Mouse (Mus musculus) stomach, embryonic 15.5 days (tissue): Measurements from ENCODE around the gene Kank4. TPM values are rescaled to one million over a fixed set of nuclear protein-coding genes. Genes with fewer than 3 reads are reported as not detected.
"Not testable (repeated sequence)": the region's sequence is repeated elsewhere in the genome, so short reads cannot be mapped to it uniquely, and the experiment has no call there.

Experiments
- ATAC-seq: fragments of 200-750 bp; cut with Nextera tagmentation; 2 replicates; pipeline ENCODE4 v1.8.0; 2017; ENCODE audit warnings: low read depth, moderate number of reproducible peaks, moderate TSS enrichment; ENCODE audit not compliant: insufficient read depth, low FRiP score
- H3K27ac ChIP-seq: fragments of 300-500 bp; sonication (generic); 2 replicates; pipeline ENCODE4 v1.5.1; 2015; ENCODE audit warnings: mild to moderate bottlenecking, inconsistent platforms
- H3K27me3 ChIP-seq: fragments of 300-500 bp; sonication (generic); replicated peaks from 2 replicates; pipeline ENCODE4 v1.6.1; 2015; ENCODE audit warnings: inconsistent platforms
- H3K36me3 ChIP-seq: fragments of 300-500 bp; sonication (generic); 2 replicates; pipeline ENCODE4 v1.6.1; 2015; ENCODE audit warnings: inconsistent platforms
- H3K4me1 ChIP-seq: fragments of 300-500 bp; sonication (generic); 2 replicates; pipeline ENCODE4 v1.6.1; 2015; ENCODE audit warnings: inconsistent platforms
- H3K4me2 ChIP-seq: fragments of 300-500 bp; sonication (generic); 2 replicates; pipeline ENCODE4 v1.6.1; 2015; ENCODE audit warnings: mild to moderate bottlenecking, inconsistent platforms
- H3K4me3 ChIP-seq: fragments of 300-500 bp; sonication (generic); replicated peaks from 2 replicates; pipeline ENCODE4 v1.5.1; 2015; ENCODE audit warnings: inconsistent platforms
- H3K9ac ChIP-seq: fragments of 300-500 bp; sonication (generic); 2 replicates; pipeline ENCODE4 v1.6.1; 2015; ENCODE audit warnings: inconsistent platforms
- H3K9me3 ChIP-seq: fragments of 300-500 bp; sonication (generic); 2 replicates; pipeline ENCODE4 v1.6.1; 2016; ENCODE audit warnings: inconsistent platforms
- WGBS: fragments of 180-500 bp; shearing (Covaris S2); methylation state at CpG from one replicate; pipeline ENCODE4 v1.1.7; 2015; 5-methylcytosine and 5-hydroxymethylcytosine counted together
- polyA plus RNA-seq: library from polyadenylated mRNA; unstranded; fragments of >200 nt; fragmentation: Nextera tagmentation; extraction: Ambion mirVana; gene quantifications from 2 replicates; pipeline ENCODE4 v1.2.1, GENCODE M21; 2015

The Kank4 gene
- polyA plus RNA-seq, 1 experiment from 2014 or later: 1.7 TPM

- Histone ChIP-seq H3K27me3 (no peaks in the 10 kb centered on the region), H3K9ac (no peak overlapping the region), H3K36me3 (no peaks in the 10 kb centered on the region), H3K4me2 (no peak overlapping the region), H3K27ac (no peak overlapping the region), H3K9me3 (no peaks in the 10 kb centered on the region), H3K4me3 (no peak overlapping the region), H3K4me1 (no peaks in the 10 kb centered on the region)
- 40% methylated on average over 8 of the region's 8 CpGs for WGBS
- ATAC-seq: no peak
Measured at GRCm38 (mm10) chr4:98845687-98846125, 28.4 kb upstream of the Kank4 start.

- Histone ChIP-seq H3K4me3 (no peak overlapping the region), H3K4me1 (no peaks in the 10 kb centered on the region), H3K27ac (no peak overlapping the region), H3K4me2 (no peak overlapping the region), H3K9me3 (no peaks in the 10 kb centered on the region), H3K9ac (no peak overlapping the region), H3K27me3 (no peaks in the 10 kb centered on the region), H3K36me3 (no peaks in the 10 kb centered on the region)
- ATAC-seq: no peak
- 88% methylated on average over 4 of the region's 4 CpGs for WGBS
Measured at GRCm38 (mm10) chr4:98845201-98845600, 27.9 kb upstream of the Kank4 start.

- no peak overlapping the region for H3K27ac ChIP-seq
- H3K9ac ChIP-seq: no peak overlapping the region
- WGBS: 71% methylated on average over 7 of the region's 7 CpGs
- no peaks in the 10 kb centered on the region for H3K9me3 ChIP-seq
- no peak overlapping the region for H3K4me3 ChIP-seq
- no peaks in the 10 kb centered on the region for H3K27me3 ChIP-seq
- H3K36me3 ChIP-seq: no peaks in the 10 kb centered on the region
- no peak overlapping the region for H3K4me2 ChIP-seq
- no peak for ATAC-seq
- no peaks in the 10 kb centered on the region for H3K4me1 ChIP-seq
Measured at GRCm38 (mm10) chr4:98843906-98844597, 26.7 kb upstream of the Kank4 start.

GRCm38 (mm10) chr4:98841251-98841650 lies 23.9 kb upstream of the Kank4 start:
- H3K4me2 ChIP-seq, H3K36me3 ChIP-seq, H3K4me3 ChIP-seq, H3K9me3 ChIP-seq, H3K27me3 ChIP-seq, H3K9ac ChIP-seq, ATAC-seq, H3K4me1 ChIP-seq, H3K27ac ChIP-seq: not testable (repeated sequence)
- 92% methylated on average over 6 of the region's 6 CpGs for WGBS

GRCm38 (mm10) chr4:98840526-98840925 lies 23.2 kb upstream of the Kank4 start:
- no peaks in the 10 kb centered on the region for H3K27me3 ChIP-seq
- H3K36me3 ChIP-seq: no peaks in the 10 kb centered on the region
- H3K27ac ChIP-seq: no peak overlapping the region
- H3K9me3 ChIP-seq: no peaks in the 10 kb centered on the region
- H3K9ac ChIP-seq: no peak overlapping the region
- WGBS: 70% methylated on average over 6 of the region's 6 CpGs
- no peaks in the 10 kb centered on the region for H3K4me1 ChIP-seq
- no peak overlapping the region for H3K4me3 ChIP-seq
- no peak overlapping the region for H3K4me2 ChIP-seq
- ATAC-seq: no peak

GRCm38 (mm10) chr4:98838913-98839312 lies 21.6 kb upstream of the Kank4 start:
- Histone ChIP-seq H3K4me3 (no peak overlapping the region), H3K4me1 (no peaks in the 10 kb centered on the region; the same call in 1 of the 2 replicates), H3K27me3 (no peaks in the 10 kb centered on the region), H3K27ac (no peak overlapping the region), H3K4me2 (no peak overlapping the region), H3K36me3 (no peaks in the 10 kb centered on the region), H3K9me3 (no peaks in the 10 kb centered on the region), H3K9ac (no peak overlapping the region)
- WGBS: 88% methylated on average over 4 of the region's 4 CpGs
- no peak for ATAC-seq

- Histone ChIP-seq H3K4me3 (no peak overlapping the region), H3K4me2 (no peak overlapping the region), H3K36me3 (no peaks in the 10 kb centered on the region), H3K27ac (no peak overlapping the region), H3K27me3 (no peaks in the 10 kb centered on the region), H3K9ac (no peak overlapping the region), H3K9me3 (no peaks in the 10 kb centered on the region), H3K4me1 (no peaks in the 10 kb centered on the region; the same call in 1 of the 2 replicates)
- no peak for ATAC-seq
- WGBS: 90% methylated on average over 16 of the region's 16 CpGs
Measured at GRCm38 (mm10) chr4:98837715-98838505, 20.6 kb upstream of the Kank4 start.

GRCm38 (mm10) chr4:98836519-98836918 lies 19.2 kb upstream of the Kank4 start:
- no peak overlapping the region for H3K9ac ChIP-seq
- WGBS: 29% methylated on average over 5 of the region's 5 CpGs
- no peaks in the 10 kb centered on the region for H3K9me3 ChIP-seq
- H3K36me3 ChIP-seq: no peaks in the 10 kb centered on the region
- H3K4me2 ChIP-seq: no peak overlapping the region
- no peaks in the 10 kb centered on the region; the same call in 1 of the 2 replicates for H3K4me1 ChIP-seq
- no peaks in the 10 kb centered on the region for H3K27me3 ChIP-seq
- H3K27ac ChIP-seq: no peak overlapping the region
- ATAC-seq: no peak
- H3K4me3 ChIP-seq: no peak overlapping the region

- no peak overlapping the region for H3K27ac ChIP-seq
- no peaks in the 10 kb centered on the region for H3K27me3 ChIP-seq
- H3K36me3 ChIP-seq: no peaks in the 10 kb centered on the region
- ATAC-seq: no peak
- 37% methylated on average over 4 of the region's 4 CpGs for WGBS
- no peak overlapping the region for H3K4me3 ChIP-seq
- no peaks in the 10 kb centered on the region; the same call in 1 of the 2 replicates for H3K4me1 ChIP-seq
- no peak overlapping the region for H3K4me2 ChIP-seq
- H3K9me3 ChIP-seq: no peaks in the 10 kb centered on the region
- no peak overlapping the region for H3K9ac ChIP-seq
Measured at GRCm38 (mm10) chr4:98834782-98835181, 17.4 kb upstream of the Kank4 start.

- H3K27me3 ChIP-seq: no peaks in the 10 kb centered on the region
- no peaks in the 10 kb centered on the region for H3K36me3 ChIP-seq
- H3K4me1 ChIP-seq: no peaks in the 10 kb centered on the region; the same call in 1 of the 2 replicates
- no peak overlapping the region for H3K9ac ChIP-seq
- no peak overlapping the region for H3K4me3 ChIP-seq
- H3K9me3 ChIP-seq: no peaks in the 10 kb centered on the region
- no peak overlapping the region for H3K27ac ChIP-seq
- no peak overlapping the region for H3K4me2 ChIP-seq
- 46% methylated on average over 1 of the region's 1 CpGs for WGBS
- ATAC-seq: no peak
Measured at GRCm38 (mm10) chr4:98831726-98832125, 14.4 kb upstream of the Kank4 start.

GRCm38 (mm10) chr4:98826701-98827100 lies 9.4 kb upstream of the Kank4 start:
- H3K4me1 ChIP-seq: no peaks in the 10 kb centered on the region
- H3K27me3 ChIP-seq: no peaks in the 10 kb centered on the region
- H3K9ac ChIP-seq: no peak overlapping the region
- ATAC-seq: no peak
- no peak overlapping the region for H3K4me2 ChIP-seq
- 29% methylated on average over 3 of the region's 3 CpGs for WGBS
- no peak overlapping the region for H3K4me3 ChIP-seq
- no peaks in the 10 kb centered on the region for H3K9me3 ChIP-seq
- H3K36me3 ChIP-seq: no peaks in the 10 kb centered on the region
- no peak overlapping the region for H3K27ac ChIP-seq

GRCm38 (mm10) chr4:98823740-98824139 lies 6.4 kb upstream of the Kank4 start, which contains the start of gene I0C0044D17Rik:
I0C0044D17Rik (minus strand) TSS chr4:98823840.
- not testable (repeated sequence) for H3K4me1 ChIP-seq, H3K27ac ChIP-seq, H3K4me3 ChIP-seq, H3K36me3 ChIP-seq, H3K9me3 ChIP-seq, ATAC-seq, H3K9ac ChIP-seq, H3K4me2 ChIP-seq, H3K27me3 ChIP-seq
- WGBS: 97% methylated on average over 1 of the region's 1 CpGs
